Mouse (Mus musculus): ENCODE results near the gene Cfap65.

The Cfap65 gene

GRCm38 (mm10) chr1:74936221-74936830 lies 927 bp upstream of the Cfap65 start:
- DNase-seq (ENCODE audit: low read depth, low spot score): no peak

- DNase-seq (ENCODE audit: low read depth, low spot score): no peak
Observed at GRCm38 (mm10) chr1:74927621-74928296, 7.6 kb downstream of the Cfap65 start.

GRCm38 (mm10) chr1:74926721-74927120 lies 8.7 kb downstream of the Cfap65 start:
- DNase-seq (ENCODE audit: low read depth, low spot score): no peak

GRCm38 (mm10) chr1:74924464-74924863 lies 10.9 kb downstream of the Cfap65 start:
- DNase-seq (ENCODE audit: low read depth, low spot score): no peak

- no peak for DNase-seq (ENCODE audit: low read depth, low spot score)
Observed at GRCm38 (mm10) chr1:74915706-74916105, 19.7 kb downstream of the Cfap65 start.

DNA sequence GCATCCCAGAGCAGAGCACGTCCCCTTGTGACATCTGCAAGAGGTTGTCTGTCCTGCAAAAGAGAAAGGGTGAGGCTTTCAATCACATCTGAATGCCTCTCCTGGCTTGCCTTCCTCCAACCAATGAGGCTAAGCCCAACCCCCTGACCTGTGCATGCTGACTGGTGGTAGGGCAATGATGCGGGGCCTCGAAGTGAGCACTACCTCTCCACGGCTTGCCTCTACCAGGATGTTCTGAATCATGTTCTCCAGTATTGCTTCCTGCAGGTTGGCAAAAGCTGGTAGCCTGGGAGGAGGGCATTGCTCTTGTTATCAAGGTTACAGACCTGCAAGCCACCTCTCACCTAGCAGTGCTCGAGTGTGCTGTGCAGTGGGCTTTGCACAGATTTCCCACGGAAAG lies 33.2 kb downstream of the Cfap65 start:
- DNase-seq (ENCODE audit: low read depth, low spot score): no peak

DNA sequence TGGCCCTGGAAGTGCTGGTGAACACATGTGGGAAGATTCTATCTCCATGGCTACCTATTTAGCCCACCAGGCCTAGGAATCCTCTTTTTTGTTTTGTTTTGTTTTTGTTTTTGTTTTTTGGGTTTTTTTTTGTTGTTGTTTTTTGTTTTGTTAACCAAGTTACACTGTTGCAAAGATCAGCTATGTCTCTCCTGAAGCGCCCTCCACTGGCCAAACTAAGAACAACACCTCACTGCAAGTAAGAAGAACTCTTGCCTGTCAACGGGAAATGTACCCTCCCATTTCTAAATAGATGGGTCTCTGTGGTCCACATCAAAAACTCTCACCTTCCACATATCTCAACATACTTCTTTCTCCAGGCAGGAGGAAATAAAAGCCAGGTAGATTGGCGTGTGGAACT lies 33.7 kb downstream of the Cfap65 start:
- peak; percentile 40 for DNase-seq (ENCODE audit: low read depth, low spot score)

DNA sequence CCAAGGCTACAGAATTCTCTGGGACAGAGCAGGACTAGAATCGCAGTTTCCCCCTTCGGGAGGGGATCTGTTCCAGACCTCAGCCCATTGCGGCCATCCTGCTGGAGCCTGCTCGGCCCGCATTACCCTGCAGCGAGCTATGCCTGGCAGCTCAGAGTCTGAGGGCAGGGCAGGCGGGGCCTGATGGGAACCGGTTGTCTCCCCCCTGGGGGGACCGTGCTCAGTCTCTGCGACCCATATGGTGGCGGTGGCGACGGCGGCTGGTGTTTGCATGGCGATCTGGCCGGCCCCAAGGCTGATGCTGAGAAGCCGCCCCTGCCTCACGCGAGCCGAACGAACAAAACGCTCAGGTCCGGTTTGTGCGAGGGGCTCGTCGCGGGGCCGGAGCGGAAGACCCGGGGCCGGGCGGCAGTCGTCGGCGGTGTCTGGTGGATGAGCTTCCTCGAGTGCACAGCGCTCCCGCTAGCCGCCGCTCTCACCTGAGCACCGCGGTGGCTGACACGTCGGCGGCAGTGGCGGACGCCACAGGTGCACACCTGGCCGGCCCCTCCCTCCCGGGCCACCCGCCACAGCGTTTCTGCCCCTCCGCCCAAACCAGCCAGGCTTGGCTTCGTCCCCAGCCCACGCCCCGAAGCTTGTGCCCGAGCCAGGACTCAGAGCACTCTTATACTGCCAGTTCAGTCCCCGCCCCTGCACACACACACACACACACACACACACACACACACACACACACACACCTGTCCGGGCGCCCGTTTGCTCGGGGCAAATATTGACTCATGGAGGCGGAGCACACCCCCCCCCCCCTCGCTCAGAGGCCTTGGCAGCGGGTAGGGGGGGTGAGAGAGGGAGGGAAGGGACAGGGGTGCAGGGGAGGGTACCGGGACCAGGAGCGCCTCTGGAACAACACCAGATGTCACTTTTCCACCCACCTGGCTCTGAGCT lies 34.8 kb downstream of the Cfap65 start:
- DNase-seq (ENCODE audit: low read depth, low spot score): no peak

DNA sequence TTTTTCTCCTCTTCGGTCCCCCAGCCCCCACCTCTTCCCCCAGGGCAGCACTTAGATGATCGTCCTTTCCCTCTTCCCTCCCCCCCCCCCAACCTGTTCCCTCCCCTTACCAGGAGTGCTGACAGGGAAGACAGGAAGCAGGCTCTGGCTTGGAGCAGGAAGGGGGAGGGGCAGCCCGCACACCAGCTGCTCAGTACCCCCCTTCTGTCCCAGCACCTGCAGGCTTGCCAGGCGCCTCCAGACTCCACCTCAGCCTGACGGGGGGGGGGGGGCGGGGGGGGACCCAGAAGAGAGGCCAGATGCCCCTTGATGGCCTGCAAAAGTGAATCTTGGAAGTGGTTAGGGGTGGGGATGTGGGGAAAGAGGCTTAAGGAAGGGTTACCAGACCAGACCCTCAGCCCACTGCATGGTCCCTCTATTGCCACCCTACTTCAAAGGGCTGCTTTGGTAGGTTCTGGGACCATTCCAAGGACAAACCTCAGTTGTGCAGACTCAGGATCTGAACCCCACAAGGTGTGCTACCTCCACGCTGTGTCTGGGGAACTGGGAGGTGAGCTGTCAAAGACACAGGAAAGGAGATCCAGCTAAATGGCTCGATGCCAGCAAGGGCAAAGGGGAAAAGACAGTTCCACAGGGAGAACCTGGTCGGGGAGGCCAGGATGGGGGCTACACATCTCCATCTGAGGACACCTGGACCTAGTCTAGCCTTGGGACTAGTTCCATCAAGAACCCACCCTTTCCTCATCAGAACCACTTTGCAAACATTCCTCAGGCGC lies 36.6 kb downstream of the Cfap65 start:
- DNase-seq (ENCODE audit: low read depth, low spot score): no peak

- DNase-seq (ENCODE audit: low read depth, low spot score): no peak
Observed at GRCm38 (mm10) chr1:74897976-74898375, 37.4 kb downstream of the Cfap65 start.

GRCm38 (mm10) chr1:74894966-74895365 lies 40.4 kb downstream of the Cfap65 start:
- DNase-seq (ENCODE audit: low read depth, low spot score): peak; percentile 33

GRCm38 (mm10) chr1:74893134-74893855 lies 42.1 kb downstream of the Cfap65 start, which contains the start of gene Cryba2:
Gene Cryba2 (minus strand): TSS chr1:74893143.
- DNase-seq (ENCODE audit: low read depth, low spot score): no peak

DNA sequence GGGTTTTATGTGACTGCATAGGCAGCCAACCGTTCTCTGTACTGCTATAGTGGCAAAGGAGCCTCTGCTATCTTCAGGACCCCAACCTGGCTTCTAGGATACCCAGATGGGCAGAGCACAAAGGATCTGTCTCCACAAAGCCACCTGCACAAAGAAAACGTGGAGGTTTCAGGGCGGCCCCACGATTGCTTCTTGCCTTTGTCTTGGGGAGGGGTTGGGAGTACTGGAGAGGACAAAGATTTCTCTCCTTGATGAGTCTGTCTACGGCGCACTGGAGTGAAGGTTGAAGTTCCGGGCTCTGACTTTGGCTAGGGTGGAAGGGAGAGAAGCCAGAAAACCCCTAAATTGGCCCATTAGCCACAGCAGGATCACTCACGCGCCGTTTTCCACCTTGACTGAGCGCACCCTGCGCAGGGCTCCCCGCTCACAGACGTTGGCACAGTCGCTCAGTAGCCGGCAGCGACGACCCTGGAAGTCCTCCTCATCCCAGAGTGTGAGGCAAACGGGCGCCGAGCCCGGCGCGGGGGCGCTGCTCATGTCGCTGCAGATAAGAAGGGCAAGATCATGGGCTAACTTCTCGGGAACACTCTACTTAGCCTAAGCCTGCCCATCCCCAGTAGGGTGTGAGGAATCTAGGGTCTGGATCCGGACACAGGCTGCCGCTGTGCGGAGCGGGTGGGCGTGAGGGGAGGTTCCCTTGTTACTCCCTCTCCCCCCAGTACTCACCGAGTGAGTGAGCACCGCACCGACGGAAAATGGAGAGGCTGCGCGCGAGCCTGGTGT lies 42.9 kb downstream of the Cfap65 start:
- DNase-seq (ENCODE audit: low read depth, low spot score): no peak

DNA sequence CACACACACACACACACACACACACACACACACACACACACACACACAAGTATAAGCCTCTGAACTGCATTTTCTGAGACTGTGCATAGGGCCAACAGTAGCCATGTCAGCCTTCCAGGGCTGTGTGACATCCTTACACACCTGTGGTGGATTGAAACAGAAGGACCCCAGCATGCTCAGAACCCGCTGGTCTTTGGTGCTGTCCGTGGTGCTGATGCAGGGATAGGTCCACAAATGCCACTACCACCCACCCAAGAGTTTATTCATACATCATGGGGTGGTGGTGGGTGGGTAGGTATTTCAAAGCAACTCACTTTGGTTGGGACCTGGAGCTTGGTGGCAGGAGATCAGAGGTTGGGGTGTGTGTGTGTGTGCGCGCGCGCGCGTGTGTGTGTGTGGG lies 43.9 kb downstream of the Cfap65 start:
- DNase-seq (ENCODE audit: low read depth, low spot score): no peak

GRCm38 (mm10) chr1:74885369-74886042 lies 49.9 kb downstream of the Cfap65 start, which contains the start of gene Fev:
Gene Fev (minus strand): TSS chr1:74885419.
- DNase-seq (ENCODE audit: low read depth, low spot score): no peak

GRCm38 (mm10) chr1:74884196-74885141 lies 50.9 kb downstream of the Cfap65 start:
- DNase-seq (ENCODE audit: low read depth, low spot score): no peak

DNA sequence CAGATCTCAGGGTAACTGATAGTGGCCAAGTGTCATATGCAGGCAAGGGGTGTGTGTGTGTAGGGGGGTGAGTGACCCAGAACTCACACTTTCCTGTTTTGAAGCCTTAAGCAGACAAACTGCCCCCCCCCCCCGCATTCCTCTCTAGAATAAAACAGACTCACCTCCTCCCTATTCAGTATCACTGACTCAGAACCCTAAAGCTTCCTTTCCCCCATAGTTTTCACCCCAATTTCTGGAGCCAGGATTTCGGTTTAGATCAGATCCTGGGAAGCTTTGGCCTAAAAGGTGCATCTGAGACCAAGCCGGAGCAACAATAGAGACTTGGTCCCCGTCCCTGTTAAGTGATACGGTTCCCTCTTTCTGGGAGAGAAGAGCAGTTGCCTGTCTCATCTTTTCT lies 52.0 kb downstream of the Cfap65 start:
- no peak for DNase-seq (ENCODE audit: low read depth, low spot score)

GRCm38 (mm10) chr1:74882828-74883227 lies 52.6 kb downstream of the Cfap65 start:
- DNase-seq (ENCODE audit: low read depth, low spot score): no peak
